Mouse (Mus musculus) thymus, postnatal 36 days (tissue): ENCODE measurements around the gene Cdk19.
A peak's percentile ranks its signal among the peaks of the same experiment; 100 is the strongest.
"Not testable (repeated sequence)": the region's sequence is repeated elsewhere in the genome, so short reads cannot be mapped to it uniquely, and the experiment has no call there.

Source experiments
- DNase-seq, 2 experiments: peaks; one replicate each; pipeline ENCODE4 v3.0.0; 2022; ENCODE audit warnings: mixed read lengths in 2 of 2

Gene Cdk19

DNA sequence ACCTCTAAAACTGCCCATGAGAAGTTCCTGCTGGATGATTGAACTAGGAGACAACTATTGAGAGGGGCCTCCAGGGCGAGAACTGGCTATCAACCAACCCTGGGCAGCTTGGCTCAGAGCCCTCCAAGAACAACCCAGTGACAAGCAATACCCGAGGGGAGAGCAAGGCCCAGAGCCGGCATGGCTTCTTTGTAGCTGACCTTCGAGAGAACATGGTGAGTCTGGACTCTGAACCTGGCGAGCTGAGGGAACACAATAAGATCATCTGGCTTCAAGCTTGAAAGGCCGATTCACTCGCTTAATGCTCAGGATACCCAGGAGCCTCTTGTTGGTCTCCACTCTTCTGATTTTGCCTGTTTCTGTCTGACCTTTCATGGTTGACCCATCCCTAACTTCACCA, 151.8 kb downstream of the Cdk19 start:
- no peak for DNase-seq

DNA sequence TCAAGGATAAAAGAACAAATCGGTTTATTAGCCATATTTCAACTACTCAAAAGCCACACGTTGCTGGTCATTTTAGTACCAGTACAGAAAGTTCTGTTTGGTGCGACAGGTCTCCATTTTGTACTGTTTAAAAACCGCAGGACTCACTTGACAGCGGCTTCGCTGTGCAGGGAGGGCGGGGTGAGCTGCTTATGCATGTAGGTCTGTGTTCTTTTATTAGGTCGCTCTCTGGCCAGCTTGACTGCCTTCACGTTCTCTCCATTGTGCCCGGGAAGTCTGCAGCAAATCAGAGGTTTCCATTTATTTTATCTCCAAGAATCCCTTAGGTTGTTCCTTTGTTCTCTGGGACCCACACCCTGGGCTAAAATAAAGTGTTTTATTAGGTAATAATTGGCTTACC, 152.4 kb downstream of the Cdk19 start:
- no peak for DNase-seq

GRCm38 (mm10) chr10:40494181-40495162, 155.1 kb downstream of the Cdk19 start:
- peak; percentile 41 to 64 for DNase-seq

GRCm38 (mm10) chr10:40497301-40498041, 158.1 kb downstream of the Cdk19 start:
- peak; percentile 47 to 58 for DNase-seq

- DNase-seq: no peak
These were observed 159.1 kb downstream of the Cdk19 start for GRCm38 (mm10) chr10:40498426-40498825.

DNA sequence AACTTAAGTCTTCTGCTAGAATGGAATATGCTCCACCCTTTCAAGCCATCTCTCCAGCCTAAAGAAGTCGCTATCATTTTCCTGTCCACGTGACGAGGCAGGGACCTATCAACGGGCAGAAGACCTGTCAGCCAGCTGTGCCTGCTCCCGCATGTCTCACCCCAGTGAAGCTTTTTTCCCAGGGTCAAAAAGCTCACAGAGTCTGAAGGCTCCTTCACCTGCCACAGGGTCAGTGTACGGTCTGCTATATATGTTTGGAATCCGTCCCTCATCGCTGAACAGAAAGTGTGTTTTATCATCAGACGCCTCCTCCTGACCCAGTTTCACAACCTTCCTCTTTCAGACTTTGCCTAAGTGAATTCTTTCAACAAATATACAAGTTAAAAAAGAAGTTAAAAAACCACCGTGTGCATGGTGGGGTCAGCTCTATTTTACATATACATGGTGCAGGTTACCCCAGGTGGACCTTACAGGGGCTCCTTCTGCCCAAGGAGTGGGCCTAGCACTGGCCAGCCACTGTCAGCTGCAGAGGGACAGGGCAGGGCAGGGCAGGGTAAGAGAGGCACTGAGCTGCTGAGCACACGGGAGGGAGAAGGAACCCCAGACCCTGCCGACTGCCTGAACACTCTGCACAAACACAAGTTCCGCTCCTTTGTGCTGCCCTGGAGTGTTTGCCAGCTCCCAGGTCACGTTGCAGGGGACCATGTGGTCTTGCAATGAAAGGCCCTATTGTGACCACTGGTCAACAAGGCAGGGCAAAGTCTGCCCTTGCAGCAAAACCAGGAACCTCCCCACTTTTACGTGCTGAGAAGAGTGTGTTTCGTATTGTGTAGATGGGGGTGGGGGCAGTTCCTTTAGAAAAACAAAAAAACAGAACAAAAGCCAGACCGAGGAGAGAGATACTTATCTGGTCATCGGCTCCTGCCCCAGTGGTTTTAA, 160.2 kb downstream of the Cdk19 start:
- peak; percentile 66 to 68 for DNase-seq

DNA sequence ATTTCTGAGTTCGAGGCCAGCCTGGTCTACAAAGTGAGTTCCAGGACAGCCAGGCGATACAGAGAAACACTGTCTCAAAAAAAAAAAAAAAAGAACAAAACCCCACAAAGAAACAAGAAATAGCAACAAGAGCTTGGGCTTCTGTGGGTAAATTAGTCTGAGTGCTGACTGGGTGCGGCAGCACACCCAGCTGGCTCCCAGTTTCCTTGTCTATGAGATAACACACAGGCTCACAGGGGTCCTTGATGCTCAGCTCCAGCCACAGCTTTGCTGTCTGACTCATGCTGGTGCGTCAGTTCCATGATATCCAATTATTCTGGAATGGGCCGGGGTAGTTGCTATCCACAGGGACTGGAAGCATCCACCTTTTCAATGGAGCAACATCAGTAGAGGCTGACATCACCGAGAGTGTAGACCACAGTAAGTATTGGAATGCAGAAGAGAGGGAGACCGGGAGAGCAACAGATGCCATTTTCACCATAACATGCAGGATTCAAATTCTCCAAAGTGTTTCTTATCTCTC, 161.4 kb downstream of the Cdk19 start:
- no peak for DNase-seq

DNA sequence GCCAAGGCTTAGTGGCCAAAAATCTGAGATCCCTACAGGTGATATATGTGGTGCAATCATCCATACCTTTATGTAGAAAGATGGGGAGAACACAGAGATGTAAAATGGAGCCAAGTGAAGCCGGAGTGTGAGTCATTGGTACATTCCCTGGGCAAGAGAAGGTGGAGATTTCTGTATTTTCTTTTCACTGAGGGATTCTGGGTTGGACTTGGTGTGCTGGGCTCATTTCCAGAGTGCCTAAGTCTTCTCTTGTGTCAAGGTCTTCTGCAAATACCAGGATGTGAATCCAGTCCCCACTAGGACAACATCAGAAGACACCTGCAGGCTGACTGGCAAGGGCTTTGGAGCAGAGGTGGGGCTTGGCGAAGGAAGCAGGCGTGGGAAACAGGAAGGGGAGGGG, 163.4 kb downstream of the Cdk19 start:
- DNase-seq: no peak

DNA sequence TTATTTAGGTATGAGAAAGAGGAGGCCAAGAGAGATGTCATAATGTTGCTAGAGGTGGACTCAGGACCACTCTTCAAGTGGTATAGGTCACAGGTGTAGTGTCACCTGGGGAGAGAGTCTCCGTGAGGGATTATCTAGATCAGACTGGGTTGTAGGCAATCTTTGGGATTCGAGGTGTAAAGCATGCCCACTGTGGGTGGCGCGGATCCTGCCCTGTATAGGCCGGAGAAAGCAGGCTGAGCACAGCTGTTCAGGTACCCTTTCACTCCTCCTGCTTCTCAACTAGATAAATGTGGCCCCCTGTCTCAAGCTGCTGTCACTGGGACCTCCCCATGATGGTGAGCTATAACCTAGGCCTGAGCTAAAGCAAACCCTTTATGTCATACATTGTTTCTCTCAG, 171.0 kb downstream of the Cdk19 start:
- DNase-seq: no peak

GRCm38 (mm10) chr10:40511221-40511677, 171.9 kb downstream of the Cdk19 start:
- DNase-seq: no peak

DNA sequence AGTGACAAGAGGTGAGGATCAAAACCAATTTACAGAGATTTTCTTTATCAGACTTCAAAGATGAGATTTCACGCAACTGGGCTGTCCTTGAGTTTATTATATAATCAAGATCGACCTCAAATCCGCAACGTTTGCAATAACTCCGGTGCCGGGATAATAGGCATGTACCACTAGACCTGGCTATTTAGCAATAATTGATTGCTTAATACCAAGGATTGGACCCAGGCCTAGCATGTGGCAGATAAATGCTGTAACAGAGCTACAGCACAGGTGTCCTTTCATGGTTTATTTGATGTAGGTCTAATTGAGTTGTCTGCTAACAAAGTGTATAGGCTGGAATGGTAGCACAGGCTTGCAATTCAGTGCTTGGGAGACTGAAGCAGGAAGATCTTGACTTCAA, 172.8 kb downstream of the Cdk19 start:
- no peak for DNase-seq

GRCm38 (mm10) chr10:40512996-40513395, 173.6 kb downstream of the Cdk19 start:
- not testable (repeated sequence) for DNase-seq

GRCm38 (mm10) chr10:40515225-40515681, 175.9 kb downstream of the Cdk19 start:
- peak; percentile 72 to 79 for DNase-seq

DNA sequence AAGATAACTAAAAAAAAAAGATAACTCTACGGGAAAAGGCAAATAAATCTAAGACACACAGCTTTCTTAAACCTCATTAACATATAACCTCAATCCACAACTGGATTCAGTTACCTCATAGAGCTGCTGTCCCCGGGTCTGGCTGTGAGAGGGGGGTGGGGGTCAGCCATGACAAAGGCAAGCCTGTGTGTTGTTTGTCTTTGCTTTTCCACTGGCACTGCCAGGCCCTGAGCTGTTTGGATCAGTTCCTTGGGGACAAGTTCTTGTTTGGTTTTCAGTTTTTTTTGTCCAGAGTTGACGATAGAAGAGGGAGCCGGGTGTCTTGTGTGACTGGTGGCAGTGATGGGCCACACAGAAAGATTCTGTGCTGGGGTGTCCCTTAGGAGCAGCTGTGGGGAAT, 177.1 kb downstream of the Cdk19 start:
- no peak for DNase-seq

GRCm38 (mm10) chr10:40519586-40519985, 180.2 kb downstream of the Cdk19 start:
- no peak for DNase-seq

- no peak for DNase-seq
These were observed 182.2 kb downstream of the Cdk19 start for GRCm38 (mm10) chr10:40521579-40521978.

DNA sequence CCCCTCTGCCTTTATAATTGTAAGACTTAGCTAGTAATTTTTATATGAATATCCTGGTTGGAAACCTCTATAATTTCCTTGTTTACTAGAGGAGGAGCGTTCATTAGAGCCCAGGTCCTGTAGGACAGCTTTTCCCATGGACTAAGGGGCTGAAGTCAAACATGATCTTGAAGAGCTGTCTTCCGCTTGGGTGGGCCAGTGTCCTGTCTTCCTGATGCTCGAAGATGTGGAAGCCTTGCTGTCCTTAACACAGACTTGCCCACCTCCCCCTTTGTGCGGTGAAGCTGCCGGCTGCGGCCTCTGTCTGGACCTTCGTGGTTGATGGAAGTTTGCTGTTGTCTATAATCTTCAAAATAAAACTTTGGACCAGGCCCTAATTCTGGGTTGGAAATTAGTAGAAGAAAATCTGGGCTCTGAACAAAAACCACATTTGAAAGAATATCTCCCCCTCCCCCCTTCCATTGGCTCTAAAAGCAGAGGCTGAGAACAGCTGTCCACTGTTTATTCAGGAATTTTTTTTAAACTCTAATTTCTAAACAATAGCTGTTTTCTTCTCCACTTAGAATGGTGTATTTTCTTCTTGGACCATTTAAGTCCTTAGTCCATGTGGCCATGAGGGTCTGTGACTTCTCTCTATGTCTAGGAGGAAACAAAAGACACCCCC, 184.1 kb downstream of the Cdk19 start:
- DNase-seq: no peak

- DNase-seq: no peak
These were observed 184.9 kb downstream of the Cdk19 start for GRCm38 (mm10) chr10:40524032-40524806.

DNA sequence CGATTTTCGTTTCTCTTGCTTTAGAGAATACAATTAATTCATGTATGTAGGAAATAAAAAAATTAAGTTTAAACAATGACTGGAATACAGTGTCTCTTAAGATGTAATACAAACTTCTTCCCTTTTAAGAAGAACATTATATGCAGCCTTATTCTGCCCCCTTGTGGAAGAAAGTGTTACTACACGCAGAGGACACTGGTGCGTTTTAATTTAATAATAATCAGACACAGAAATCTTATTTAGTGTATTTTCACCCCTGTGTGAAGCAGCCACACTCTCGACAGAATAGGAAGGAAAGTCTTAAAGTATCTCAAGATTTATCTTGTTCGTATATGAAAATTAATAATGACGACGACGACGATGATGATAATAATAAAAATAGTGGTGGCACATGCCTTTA, 185.6 kb downstream of the Cdk19 start:
- DNase-seq: no peak

DNA sequence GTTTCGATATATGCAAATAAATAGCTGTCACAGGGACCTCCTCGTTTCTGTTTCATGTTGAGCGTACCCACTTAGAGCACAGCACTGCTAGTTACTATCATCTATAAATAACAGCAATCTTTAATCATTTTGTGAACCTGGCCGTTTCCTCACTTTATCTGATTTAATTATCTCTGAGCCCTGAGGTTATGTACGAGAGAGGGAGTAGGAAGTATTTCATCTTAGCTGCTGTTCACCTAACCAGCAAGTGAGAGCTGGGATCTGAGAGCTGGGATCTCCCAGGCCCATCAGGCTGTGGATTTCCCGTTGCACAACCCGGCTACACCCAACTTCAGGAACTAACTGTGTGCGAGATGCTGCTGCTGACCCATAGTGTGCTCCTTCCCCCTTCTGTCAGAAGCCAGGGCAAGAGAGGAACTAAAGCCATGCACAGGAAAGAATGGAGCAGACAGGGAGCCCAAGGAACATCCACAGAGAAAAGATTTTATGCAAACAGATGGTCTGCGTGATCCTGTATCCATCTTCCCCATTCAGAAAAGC, 186.3 kb downstream of the Cdk19 start:
- no peak for DNase-seq
